Mouse (Mus musculus): ENCODE measurements around the gene Enpp4. TPM values are rescaled to one million over a fixed set of nuclear protein-coding genes. Genes with fewer than 3 reads are reported as not detected.

The Enpp4 gene
- total RNA-seq, 4 experiments from 2014 or later = 18.6 to 20.5 (median 18.8) TPM

DNA sequence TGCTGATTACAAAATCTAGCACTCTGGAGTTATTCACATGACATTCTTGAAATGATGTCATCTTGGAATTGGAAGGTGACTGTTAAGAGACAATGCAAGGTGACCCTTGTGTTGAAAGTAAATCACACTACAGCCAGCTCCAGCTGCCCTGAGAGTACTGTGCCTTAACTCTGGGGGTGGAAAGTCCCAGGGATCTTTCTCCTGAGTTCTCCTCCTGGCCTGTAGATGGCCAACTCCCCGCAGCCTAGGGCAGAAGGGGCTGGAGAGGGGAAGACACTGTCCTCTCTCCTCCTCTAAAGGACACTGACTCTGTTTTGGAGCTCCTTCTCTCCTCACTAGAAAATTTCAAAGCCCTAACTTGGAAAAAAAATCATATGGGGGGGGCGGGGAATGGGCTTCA, 14.1 kb downstream of the Enpp4 start:
- no peak for DNase-seq (ENCODE audit: low spot score in 2 of 2)

DNA sequence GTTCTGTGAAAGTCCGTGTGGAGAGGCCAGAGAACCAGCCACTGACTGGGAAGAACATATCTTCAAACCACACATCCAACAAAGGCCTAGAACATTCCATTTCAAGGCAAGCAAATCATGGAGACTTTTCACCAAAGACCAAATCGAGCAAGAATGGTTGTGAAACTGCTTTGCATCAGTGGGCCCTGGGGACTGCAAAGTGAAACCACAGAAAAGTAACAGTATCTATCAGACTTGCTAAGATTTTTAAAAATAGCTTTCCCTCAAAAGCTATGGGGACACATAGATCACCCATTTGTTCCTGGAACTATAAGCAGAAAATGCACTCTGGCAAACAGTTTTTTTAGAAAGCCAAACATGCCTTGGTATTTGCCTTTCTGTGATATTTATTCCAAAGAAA, 14.7 kb downstream of the Enpp4 start:
- DNase-seq (ENCODE audit: low spot score in 2 of 2) = no peak

DNA sequence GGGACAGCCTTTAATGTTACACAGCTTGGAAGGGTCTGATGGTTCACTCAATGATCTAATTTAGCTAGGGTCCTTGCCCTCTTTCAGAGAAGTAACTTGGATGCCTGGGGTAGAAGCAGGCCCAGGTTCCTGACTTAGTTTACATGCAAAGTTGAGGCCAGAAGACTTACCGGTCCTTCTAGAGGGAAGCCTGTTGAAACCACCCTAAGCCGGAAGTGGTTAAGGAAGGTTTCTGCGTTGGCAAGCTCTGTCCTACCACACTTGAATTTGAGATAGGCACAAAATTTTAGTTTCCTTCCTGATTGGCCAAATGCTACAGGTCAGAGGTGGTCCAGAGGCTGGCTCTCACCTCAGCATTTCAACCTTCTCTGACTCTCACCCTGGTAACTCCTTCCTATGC, 17.4 kb downstream of the Enpp4 start:
- no peak for DNase-seq (ENCODE audit: low spot score in 2 of 2)

DNA sequence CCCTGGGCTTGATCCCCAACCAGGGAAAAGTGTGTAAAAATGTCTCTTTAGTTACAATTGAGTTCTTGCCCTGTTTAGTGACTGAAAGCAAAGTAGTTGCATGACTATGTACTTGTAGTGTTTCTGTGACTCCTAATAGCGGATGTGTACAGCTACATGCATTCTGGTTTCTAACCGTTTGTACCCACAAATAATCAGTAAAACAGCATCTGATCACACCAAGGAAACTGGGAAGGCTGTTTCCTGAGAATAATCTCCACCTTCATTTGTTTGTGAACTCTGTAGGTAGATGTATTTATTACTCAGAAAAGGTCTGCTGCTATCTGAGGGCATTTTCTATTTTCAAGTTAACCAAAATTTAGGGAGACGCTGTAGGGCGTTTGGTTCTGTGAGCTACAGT, 22.5 kb downstream of the Enpp4 start:
- DNase-seq (ENCODE audit: low spot score in 2 of 2) = no peak

DNA sequence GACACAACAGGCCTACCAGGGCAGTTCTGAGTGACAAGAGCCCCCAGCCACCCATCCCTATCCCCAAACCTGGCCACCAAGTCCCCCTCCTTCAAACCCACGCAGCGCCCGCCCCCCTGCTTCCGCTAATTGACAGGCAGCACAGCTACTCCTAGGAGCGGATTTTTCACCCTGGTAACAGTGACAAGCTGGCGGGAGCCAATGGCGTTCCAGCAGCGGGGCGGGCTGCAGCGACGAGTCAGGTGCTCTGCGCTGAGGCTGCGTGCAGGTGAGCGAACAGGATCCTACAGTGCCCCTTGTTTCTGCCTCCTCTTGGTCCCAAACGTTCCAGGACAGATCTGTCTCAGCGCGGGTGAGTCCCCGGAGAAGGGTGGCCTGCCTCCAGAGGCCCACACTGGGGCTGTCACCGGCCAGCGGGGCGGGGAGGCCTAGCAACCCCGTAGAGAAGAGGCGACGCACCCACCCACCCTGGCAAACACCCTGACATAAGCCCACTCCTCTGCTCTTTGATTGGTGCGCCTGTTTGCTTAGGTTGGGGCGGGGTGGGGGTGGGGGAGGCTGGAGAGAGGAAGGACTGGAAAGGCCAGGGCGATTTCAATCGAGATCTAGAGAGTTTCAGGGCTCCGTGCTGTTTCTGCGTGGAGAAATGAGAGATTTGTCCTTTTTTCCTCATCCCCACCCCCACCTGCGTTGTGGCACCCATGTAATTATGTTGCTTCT, 26.8 kb downstream of the Enpp4 start, which contains the start of gene Enpp5:
Gene Enpp5 (plus strand): TSS at position 183 of the 720 bp plus-strand sequence.
- peak; percentile 81 to 92 for DNase-seq (ENCODE audit: low spot score in 2 of 2)

DNA sequence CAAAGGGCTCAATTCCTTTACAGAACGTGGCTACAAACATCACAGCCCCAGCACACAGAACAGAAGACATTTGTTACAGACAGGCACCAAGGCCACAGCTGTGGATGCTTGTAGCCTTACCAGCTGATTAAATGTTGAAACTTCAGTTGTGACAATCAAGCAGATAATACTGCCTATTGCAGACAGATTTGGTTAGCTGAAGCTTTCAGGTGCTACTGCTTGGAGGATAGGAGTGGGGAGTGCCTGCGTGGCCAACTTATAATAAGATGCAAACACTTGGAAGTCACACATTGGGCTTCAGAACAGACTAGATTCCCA, 27.8 kb downstream of the Enpp4 start:
- DNase-seq (ENCODE audit: low spot score in 2 of 2) = no peak

DNA sequence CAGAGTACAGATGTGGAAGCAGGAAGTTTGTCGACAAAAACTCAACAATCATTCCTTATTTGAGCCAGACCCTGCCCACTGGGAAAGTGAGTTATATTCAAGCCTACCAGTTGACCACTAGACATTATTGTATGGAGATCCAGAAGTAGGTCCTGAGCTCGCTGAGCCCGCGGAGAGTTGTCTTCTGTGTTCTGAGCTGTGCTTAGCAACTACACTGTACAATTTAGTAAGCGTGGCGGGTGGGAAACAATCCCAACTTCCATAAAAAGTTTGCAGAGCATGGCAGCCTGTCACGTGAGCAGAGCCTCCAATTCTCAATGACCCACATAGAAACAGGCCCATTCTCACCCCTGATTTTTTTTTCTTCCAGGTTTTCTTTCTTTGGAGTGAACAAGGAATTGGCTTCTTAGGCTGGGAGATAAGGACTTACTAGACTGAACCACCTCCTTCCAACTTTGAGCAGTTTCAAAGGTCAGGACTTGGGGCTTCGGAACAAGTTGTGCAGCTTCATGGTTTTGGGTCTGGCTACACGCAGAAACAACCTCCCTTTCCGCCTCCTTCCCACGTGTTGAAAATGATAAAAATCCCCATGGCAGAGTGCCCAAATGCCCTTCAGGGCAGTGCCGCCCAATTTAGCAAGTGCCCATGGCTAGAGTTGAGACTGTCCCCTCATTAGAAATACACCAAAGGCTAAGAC, 28.3 kb downstream of the Enpp4 start:
- no peak for DNase-seq (ENCODE audit: low spot score in 2 of 2)

DNA sequence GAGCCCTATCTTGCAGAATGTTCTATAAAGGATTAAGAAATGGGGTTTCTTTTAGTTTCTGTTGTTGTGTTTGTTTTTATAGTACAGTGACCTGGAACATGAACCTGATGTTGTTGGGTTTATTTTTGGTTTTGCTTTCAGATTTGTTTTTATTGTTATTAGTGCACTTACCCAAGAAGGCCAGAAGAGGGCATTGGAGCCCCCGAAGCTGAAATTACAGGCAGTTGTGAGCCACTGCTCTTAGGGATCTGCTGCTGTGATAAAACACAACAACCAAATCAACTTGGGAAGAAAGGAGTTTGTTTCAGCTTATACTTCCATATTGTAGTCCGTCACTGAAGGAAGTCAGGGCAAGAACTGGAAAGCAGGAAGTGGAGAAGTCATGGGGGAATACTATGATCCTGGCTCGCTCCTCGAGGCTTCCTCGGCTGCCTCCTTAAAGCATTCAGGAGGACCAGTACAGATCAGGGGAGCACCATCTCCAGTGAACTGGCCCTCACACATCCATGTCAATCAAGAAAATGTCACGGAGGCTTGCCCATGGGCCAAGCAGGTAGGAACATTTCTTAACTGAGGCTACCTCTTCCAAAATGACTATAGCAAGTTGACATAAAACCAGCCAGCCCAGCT, 29.4 kb downstream of the Enpp4 start:
- no peak for DNase-seq (ENCODE audit: low spot score in 2 of 2)

DNA sequence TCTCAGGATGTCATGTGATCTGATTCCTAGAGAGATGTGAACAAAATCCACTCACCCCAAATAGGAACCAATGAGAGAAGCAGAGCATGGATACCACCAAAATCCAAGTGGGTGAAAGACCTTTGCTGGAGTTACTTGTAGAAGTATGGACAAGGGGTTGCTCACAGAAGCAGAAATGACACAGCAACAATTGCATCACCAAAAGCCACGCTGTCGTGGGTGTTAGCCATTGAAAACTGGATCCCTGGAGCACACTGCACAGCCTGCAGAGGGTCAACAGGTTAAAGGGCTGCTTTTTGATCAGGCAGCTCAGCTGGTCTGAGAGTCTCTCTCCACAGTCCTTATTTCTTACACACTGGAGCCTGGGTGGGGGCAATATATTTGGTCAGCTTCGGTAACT, 30.0 kb downstream of the Enpp4 start:
- no peak for DNase-seq (ENCODE audit: low spot score in 2 of 2)

DNA sequence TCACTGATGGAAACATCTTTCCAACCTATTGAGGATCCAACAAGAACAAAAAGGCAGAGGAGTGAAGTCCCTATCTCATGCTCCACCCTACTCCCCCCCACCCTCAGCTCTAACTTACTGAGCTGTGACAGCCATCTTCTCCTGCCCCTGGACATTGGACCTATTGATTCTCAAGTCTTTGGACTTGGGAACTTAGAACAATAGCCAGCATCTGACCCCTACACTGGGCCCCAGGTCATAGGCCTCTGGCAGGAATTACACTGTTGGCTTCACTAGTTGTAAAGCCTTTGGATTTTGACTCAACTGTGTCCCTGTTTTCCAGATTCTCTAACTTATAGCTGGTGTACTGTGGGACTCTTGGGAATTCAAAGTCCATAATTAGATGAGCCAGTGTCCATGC, 33.9 kb downstream of the Enpp4 start:
- DNase-seq (ENCODE audit: low spot score in 2 of 2) = no peak

DNA sequence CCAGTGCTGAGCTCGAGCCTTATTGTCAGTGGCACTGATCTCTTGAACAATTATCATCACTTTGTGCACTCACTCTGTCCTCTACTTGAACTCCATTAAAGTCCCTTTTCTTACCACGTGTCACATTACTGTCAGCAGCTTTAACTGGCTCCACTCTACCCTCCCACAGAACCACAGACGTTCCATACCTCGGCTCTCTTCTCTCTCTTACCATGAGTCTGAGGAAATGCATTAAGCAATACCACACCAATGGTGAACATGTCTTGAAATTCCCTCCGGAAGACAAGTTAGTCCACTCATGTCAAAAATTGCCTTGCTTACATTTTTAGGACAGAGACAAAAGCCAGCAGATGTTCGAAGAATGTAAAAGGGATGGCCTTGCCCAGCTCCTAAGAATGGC, 36.7 kb downstream of the Enpp4 start:
- no peak for DNase-seq (ENCODE audit: low spot score in 2 of 2)

DNA sequence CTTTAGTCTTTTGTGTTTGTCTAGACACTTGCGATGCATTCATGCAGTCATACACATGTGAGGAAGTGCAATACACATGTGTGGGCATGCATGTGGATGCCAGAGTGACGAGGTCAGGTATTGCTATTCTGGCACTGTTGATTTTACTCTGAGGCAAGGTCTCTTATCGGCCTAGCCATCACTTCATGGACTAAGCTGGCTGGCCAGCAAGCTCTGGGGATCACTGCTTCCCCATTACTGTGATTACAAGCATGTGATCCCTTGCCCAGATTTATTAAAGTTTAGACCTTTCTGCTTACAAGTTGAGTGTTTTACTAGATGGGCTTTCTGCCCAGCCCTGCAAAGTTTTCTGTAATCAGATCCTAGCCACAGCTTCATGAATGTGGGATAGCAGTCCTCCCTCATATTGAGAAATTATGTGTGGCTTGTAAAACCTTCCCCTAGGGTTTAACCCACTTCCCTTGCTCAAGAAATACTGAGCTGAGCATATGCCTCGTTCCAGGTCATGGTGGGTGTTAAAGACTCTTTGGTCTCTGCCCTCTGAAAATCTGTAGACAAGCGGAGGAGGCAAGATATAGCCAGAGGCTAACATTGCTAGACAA, 44.2 kb downstream of the Enpp4 start:
- DNase-seq (ENCODE audit: low spot score in 2 of 2) = no peak

DNA sequence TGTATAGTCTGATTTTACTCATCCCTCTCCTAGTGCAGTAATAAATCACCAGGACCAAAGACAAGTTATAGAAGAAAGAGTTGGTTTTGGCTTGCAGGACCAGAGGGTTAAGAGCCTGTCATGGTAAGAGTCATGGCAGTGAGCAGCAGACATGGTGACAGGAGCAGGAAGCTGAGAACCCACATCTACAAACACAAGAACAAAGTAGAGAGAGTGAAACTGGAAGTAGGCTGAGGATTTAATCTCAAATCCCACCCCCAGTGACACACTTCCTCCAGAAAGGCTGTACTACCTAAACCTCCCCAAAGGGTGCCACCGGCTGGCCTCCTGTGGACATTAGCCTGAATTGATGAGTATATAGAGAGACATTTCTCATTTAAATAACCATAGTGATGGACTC, 44.8 kb downstream of the Enpp4 start:
- no peak for DNase-seq (ENCODE audit: low spot score in 2 of 2)

DNA sequence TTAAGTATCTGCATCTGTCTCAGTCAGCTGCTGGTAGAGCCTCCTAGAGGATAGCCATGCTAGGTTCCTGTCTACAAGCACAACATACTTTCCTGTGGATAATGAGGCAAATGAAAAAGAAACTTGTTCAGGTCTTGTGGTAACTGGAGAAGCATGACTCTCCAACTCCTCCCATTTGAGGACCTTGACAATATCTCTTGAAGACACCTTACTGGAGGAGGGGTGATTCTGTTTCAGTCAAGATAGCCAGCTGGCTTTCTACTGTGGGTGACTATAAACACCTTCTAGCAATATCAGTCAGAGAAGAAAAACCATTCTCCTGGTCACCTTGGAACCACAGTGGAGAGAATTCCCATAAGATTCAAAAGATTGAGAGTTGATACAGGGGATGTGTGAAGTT, 47.5 kb downstream of the Enpp4 start:
- DNase-seq (ENCODE audit: low spot score in 2 of 2) = no peak

DNA sequence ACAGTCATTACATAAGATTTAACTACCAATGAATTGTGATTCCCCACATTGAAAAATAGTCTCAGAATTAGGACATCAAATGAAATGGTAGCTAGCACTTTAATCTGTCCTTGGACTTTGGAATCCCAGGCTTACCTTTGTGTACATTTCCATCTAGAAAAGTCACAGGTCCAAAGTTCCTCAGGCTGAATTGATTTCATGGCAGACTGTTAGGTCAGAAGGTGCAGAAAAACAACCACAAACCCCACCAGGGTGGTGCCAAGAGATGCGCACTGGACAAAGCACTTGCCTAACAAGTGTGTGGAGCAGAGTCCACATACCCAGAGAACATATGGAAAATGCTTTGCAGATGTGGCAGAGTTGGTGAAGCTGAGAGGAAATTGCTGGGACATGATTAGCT, 48.5 kb downstream of the Enpp4 start:
- no peak for DNase-seq (ENCODE audit: low spot score in 2 of 2)

DNA sequence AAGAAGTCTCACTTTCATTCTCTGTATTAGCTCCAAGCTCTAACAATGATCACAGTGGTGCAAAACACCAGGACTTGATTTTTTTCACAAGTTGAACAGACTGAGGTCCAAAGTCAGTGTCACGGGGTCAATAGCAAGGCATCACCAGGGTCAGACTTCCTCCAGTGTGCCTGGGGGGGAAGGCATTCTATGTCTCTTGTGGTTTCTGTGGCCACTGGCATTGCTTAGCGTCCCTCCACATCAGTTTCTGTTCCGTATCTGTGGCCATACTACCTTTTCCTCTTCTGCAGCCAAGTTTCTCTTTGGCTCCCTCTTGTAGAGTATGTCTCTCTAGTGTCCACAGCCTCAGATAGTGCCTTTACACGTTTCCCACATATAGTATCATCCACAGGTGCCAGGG, 52.2 kb downstream of the Enpp4 start:
- DNase-seq (ENCODE audit: low spot score in 2 of 2) = no peak

Other genes starting within 250 kb of the Enpp4 start
- 100 to 1,000 TPM; 200 to 223 (median 211) TPM for gene Enpp5, start 27.0 kb downstream of the Enpp4 start, total RNA-seq (2022)
- 1 to 10 TPM; 3.8 to 5.3 (median 4.6) TPM for gene Clic5, start 82.8 kb upstream of the Enpp4 start, total RNA-seq (2022)

All from left cerebral cortex, adult 8-10 months (tissue).